Mouse (Mus musculus): Measurements from ENCODE around the gene Inppl1.

DNA sequence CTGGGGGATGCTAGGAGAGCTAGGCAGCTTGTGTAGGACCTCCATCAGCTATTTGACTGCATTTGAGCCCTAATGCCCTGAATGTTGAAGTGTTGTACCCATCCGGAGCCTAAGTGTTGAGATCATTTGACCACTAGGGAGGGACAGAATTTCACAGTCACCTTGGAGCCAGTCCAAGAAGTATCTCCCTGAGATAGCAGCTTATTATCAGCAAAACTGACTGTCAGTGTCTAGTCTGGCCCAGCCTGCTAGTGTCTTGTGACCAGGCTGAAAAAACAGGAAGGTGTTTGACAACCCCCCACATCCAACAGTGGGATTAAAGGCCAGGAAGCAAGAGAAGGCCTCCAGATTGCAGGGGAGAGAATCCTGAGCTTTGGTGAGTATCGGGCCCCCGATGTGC is 33.3 kb upstream of the Inppl1 start:
- no peak for TF ChIP-seq CTCF (IDR thresholded peaks at IDR 0.05; ENCODE audit: borderline replicate concordance, extremely low read depth, insufficient read depth, insufficient read length)
- TF ChIP-seq POLR2A (IDR thresholded peaks at IDR 0.05; ENCODE audit: borderline replicate concordance, extremely low read depth, insufficient read depth, insufficient read length, poor library complexity, severe bottlenecking): no peak

Measured in brain, embryonic 14.5 days (tissue).